Mouse (Mus musculus): ENCODE results near the gene Gramd1b. TPM values are rescaled to one million over a fixed set of nuclear protein-coding genes. Genes with fewer than 3 reads are reported as not detected.

The Gramd1b gene
- polyA plus RNA-seq, 1 experiment from 2014 or later: 2.2 TPM

DNA sequence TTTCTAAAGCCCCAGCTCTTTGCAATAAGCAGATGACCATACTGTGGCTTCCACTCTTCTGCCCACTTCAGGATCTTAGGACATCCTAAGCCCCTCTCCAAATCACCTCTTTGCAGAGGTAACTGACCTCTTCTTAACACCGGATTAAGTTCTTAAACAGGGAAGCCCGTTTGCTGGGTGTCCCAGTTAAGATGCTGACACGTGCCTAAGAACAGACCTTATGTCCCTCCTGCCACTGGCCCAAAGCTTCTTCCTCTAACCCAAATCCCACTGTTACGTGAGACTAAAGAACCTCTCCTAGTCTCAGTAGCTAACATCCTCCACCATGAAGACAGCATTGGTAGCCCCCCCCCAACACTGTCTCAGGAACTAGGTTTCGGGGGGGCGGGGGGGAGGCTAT lies 177.6 kb downstream of the Gramd1b start:
- ATAC-seq (no peak), DNase-seq (ENCODE audit: low spot score) (no peak)
- H3K27ac ChIP-seq (ENCODE audit: low read length): no peak overlapping the region
- 86% methylated on average over 6 of the region's 6 CpGs for WGBS
- no peak overlapping the region for H3K4me3 ChIP-seq (ENCODE audit: low read depth, low read length)
- H3K9ac ChIP-seq (replicated peaks; ENCODE audit: low read depth): no peak overlapping the region
- H3K4me2 ChIP-seq (replicated peaks; ENCODE audit: low read depth, low read length): no peak overlapping the region
- H3K4me1 ChIP-seq (ENCODE audit: insufficient read depth, low read depth, low read length): no peaks in the 10 kb centered on the region; the same call in 1 of the 2 replicates
- no peaks in the 10 kb centered on the region for H3K27me3 ChIP-seq (replicated peaks; ENCODE audit: insufficient read depth, low read length)
- TF ChIP-seq EP300 (IDR thresholded peaks at IDR 0.05): no peak
- no peak for TF ChIP-seq CTCF (IDR thresholded peaks at IDR 0.05)
- H3K9me3 ChIP-seq (ENCODE audit: low read length): no peaks in the 10 kb centered on the region
- H3K36me3 ChIP-seq (ENCODE audit: insufficient read depth, low read length): no peaks in the 10 kb centered on the region

- ATAC-seq (no peak), DNase-seq (ENCODE audit: low spot score) (peak; percentile 56)
- Histone ChIP-seq H3K4me1 (ENCODE audit: insufficient read depth, low read depth, low read length) (no peaks in the 10 kb centered on the region), H3K9me3 (ENCODE audit: low read length) (no peaks in the 10 kb centered on the region), H3K27me3 (replicated peaks; ENCODE audit: insufficient read depth, low read length) (no peaks in the 10 kb centered on the region), H3K36me3 (ENCODE audit: insufficient read depth, low read length) (no peaks in the 10 kb centered on the region), H3K9ac (replicated peaks; ENCODE audit: low read depth) (no peak overlapping the region), H3K4me2 (replicated peaks; ENCODE audit: low read depth, low read length) (no peak overlapping the region), H3K27ac (ENCODE audit: low read length) (no peak overlapping the region), H3K4me3 (ENCODE audit: low read depth, low read length) (no peak overlapping the region)
- no peak for TF ChIP-seq EP300 (IDR thresholded peaks at IDR 0.05)
- peak; percentile 81 for TF ChIP-seq CTCF (IDR thresholded peaks at IDR 0.05)
- WGBS: 20% methylated on average over 7 of the region's 7 CpGs
Observed at GRCm38 (mm10) chr9:40350640-40351039, 180.5 kb downstream of the Gramd1b start.

GRCm38 (mm10) chr9:40350052-40350451 lies 181.1 kb downstream of the Gramd1b start:
- H3K36me3 ChIP-seq (ENCODE audit: insufficient read depth, low read length): no peaks in the 10 kb centered on the region
- H3K9me3 ChIP-seq (ENCODE audit: low read length): no peaks in the 10 kb centered on the region
- no peaks in the 10 kb centered on the region for H3K27me3 ChIP-seq (replicated peaks; ENCODE audit: insufficient read depth, low read length)
- H3K27ac ChIP-seq (ENCODE audit: low read length): no peak overlapping the region
- H3K4me1 ChIP-seq (ENCODE audit: insufficient read depth, low read depth, low read length): no peaks in the 10 kb centered on the region
- H3K4me2 ChIP-seq (replicated peaks; ENCODE audit: low read depth, low read length): no peak overlapping the region
- 89% methylated on average over 2 of the region's 2 CpGs for WGBS
- TF ChIP-seq EP300 (IDR thresholded peaks at IDR 0.05) (no peak), CTCF (IDR thresholded peaks at IDR 0.05) (no peak)
- no peak overlapping the region for H3K9ac ChIP-seq (replicated peaks; ENCODE audit: low read depth)
- H3K4me3 ChIP-seq (ENCODE audit: low read depth, low read length): no peak overlapping the region
- ATAC-seq: no peak
- DNase-seq (ENCODE audit: low spot score): no peak

GRCm38 (mm10) chr9:40349554-40349953 lies 181.6 kb downstream of the Gramd1b start:
- H3K27ac ChIP-seq (ENCODE audit: low read length): no peak overlapping the region
- H3K9ac ChIP-seq (replicated peaks; ENCODE audit: low read depth): no peak overlapping the region
- H3K9me3 ChIP-seq (ENCODE audit: low read length): no peaks in the 10 kb centered on the region
- ATAC-seq (no peak), DNase-seq (ENCODE audit: low spot score) (no peak)
- no peaks in the 10 kb centered on the region for H3K4me1 ChIP-seq (ENCODE audit: insufficient read depth, low read depth, low read length)
- no peak overlapping the region for H3K4me3 ChIP-seq (ENCODE audit: low read depth, low read length)
- WGBS: 65% methylated on average over 4 of the region's 4 CpGs
- TF ChIP-seq EP300 (IDR thresholded peaks at IDR 0.05) (no peak), CTCF (IDR thresholded peaks at IDR 0.05) (no peak)
- H3K27me3 ChIP-seq (replicated peaks; ENCODE audit: insufficient read depth, low read length): no peaks in the 10 kb centered on the region
- no peak overlapping the region for H3K4me2 ChIP-seq (replicated peaks; ENCODE audit: low read depth, low read length)
- no peaks in the 10 kb centered on the region for H3K36me3 ChIP-seq (ENCODE audit: insufficient read depth, low read length)

DNA sequence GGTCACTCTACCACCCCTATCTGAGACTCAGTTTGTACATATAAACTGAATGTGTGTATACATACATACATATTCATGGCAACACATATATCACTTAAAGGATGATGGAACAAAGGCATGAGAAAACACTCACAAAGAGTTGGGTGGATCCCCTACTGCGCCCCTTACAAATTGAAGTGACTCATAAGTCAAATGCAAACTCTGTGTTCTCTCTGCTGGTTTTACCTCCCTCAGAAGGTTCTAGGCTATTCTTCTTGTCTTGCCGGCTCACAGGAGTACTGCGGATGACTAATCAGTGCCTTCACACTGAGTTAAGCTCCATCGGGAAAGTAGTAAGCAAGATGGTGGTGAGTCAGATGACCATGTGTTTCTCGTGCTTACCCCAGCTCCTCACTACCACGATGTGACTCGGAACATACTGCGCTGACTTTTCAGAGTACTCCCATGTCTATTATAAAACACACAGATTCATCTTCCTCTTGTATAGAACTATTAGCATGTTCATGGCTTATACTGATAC lies 182.4 kb downstream of the Gramd1b start:
- TF ChIP-seq EP300 (IDR thresholded peaks at IDR 0.05): no peak
- no peak for TF ChIP-seq CTCF (IDR thresholded peaks at IDR 0.05)
- Histone ChIP-seq H3K4me3 (ENCODE audit: low read depth, low read length) (no peak overlapping the region), H3K4me2 (replicated peaks; ENCODE audit: low read depth, low read length) (no peak overlapping the region), H3K27me3 (replicated peaks; ENCODE audit: insufficient read depth, low read length) (no peaks in the 10 kb centered on the region), H3K4me1 (ENCODE audit: insufficient read depth, low read depth, low read length) (no peaks in the 10 kb centered on the region), H3K9ac (replicated peaks; ENCODE audit: low read depth) (no peak overlapping the region), H3K9me3 (ENCODE audit: low read length) (no peaks in the 10 kb centered on the region), H3K27ac (ENCODE audit: low read length) (no peak overlapping the region), H3K36me3 (ENCODE audit: insufficient read depth, low read length) (no peaks in the 10 kb centered on the region)
- ATAC-seq (no peak), DNase-seq (ENCODE audit: low spot score) (no peak)
- 97% methylated on average over 8 of the region's 8 CpGs for WGBS

DNA sequence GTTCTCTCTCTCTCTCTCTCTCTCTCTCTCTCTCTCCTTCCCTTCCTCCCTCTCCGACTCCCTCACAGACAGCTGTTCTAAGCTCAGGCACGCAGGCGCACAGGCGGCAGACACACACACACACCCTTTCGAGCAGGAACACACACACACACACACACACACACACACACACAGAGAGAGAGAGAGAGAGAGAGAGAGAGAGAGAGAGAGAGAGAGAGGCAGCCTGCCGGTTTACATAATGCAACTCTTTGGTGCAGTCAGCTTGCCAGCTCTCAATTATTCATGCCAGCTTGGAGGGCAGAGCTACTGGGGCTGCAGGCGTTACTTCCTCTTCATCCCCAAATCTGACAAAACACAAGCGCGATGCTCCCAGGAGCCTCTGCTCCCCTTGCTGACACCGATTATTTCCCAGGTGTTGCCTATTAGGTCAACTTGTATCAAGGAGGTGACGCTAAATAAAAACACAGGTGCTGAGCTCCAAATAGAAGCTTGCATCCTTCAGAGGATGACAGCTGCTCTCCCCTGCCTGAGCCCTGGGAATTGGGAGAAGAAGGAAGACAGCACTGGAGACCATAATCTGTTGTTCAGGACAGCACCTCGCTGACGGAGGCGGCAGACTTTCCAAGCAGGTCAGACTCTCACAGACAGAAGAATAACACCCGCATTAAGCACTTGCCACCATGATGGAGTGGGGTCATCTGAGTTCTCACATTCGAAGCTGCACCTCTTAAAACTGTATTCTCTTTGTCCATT lies 184.8 kb downstream of the Gramd1b start:
- no peaks in the 10 kb centered on the region for H3K27me3 ChIP-seq (replicated peaks; ENCODE audit: insufficient read depth, low read length)
- no peaks in the 10 kb centered on the region for H3K9me3 ChIP-seq (ENCODE audit: low read length)
- TF ChIP-seq CTCF (IDR thresholded peaks at IDR 0.05): no peak
- TF ChIP-seq EP300 (IDR thresholded peaks at IDR 0.05): no peak
- peak overlapping the region; percentile 8; the same call in 1 of the 2 replicates for H3K4me3 ChIP-seq (ENCODE audit: low read depth, low read length)
- no peak overlapping the region for H3K27ac ChIP-seq (ENCODE audit: low read length)
- no peaks in the 10 kb centered on the region for H3K36me3 ChIP-seq (ENCODE audit: insufficient read depth, low read length)
- WGBS: 12% methylated on average over 16 of the region's 16 CpGs
- ATAC-seq (peak; percentile 65), DNase-seq (ENCODE audit: low spot score) (peak; percentile 36)
- no peaks in the 10 kb centered on the region for H3K4me1 ChIP-seq (ENCODE audit: insufficient read depth, low read depth, low read length)
- H3K9ac ChIP-seq (replicated peaks; ENCODE audit: low read depth): no peak overlapping the region
- peak overlapping the region; percentile 48 for H3K4me2 ChIP-seq (replicated peaks; ENCODE audit: low read depth, low read length)
